Mouse (Mus musculus) stomach, embryonic 15.5 days (tissue): ENCODE data around the gene Tex10. TPM values are rescaled to one million over a fixed set of nuclear protein-coding genes. Genes with fewer than 3 reads are reported as not detected.
"Not testable (repeated sequence)": the region's sequence is repeated elsewhere in the genome, so short reads cannot be mapped to it uniquely, and the experiment has no call there.

ENCODE experiments used
- ATAC-seq: fragments of 200-750 bp; cut with Nextera tagmentation; 2 replicates; pipeline ENCODE4 v1.8.0; 2017; ENCODE audit warnings: low read depth, moderate number of reproducible peaks, moderate TSS enrichment; ENCODE audit not compliant: insufficient read depth, low FRiP score
- H3K27ac ChIP-seq: fragments of 300-500 bp; sonication (generic); 2 replicates; pipeline ENCODE4 v1.5.1; 2015; ENCODE audit warnings: mild to moderate bottlenecking, inconsistent platforms
- H3K27me3 ChIP-seq: fragments of 300-500 bp; sonication (generic); replicated peaks from 2 replicates; pipeline ENCODE4 v1.6.1; 2015; ENCODE audit warnings: inconsistent platforms
- H3K36me3 ChIP-seq: fragments of 300-500 bp; sonication (generic); 2 replicates; pipeline ENCODE4 v1.6.1; 2015; ENCODE audit warnings: inconsistent platforms
- H3K4me1 ChIP-seq: fragments of 300-500 bp; sonication (generic); 2 replicates; pipeline ENCODE4 v1.6.1; 2015; ENCODE audit warnings: inconsistent platforms
- H3K4me2 ChIP-seq: fragments of 300-500 bp; sonication (generic); 2 replicates; pipeline ENCODE4 v1.6.1; 2015; ENCODE audit warnings: mild to moderate bottlenecking, inconsistent platforms
- H3K4me3 ChIP-seq: fragments of 300-500 bp; sonication (generic); replicated peaks from 2 replicates; pipeline ENCODE4 v1.5.1; 2015; ENCODE audit warnings: inconsistent platforms
- H3K9ac ChIP-seq: fragments of 300-500 bp; sonication (generic); 2 replicates; pipeline ENCODE4 v1.6.1; 2015; ENCODE audit warnings: inconsistent platforms
- H3K9me3 ChIP-seq: fragments of 300-500 bp; sonication (generic); 2 replicates; pipeline ENCODE4 v1.6.1; 2016; ENCODE audit warnings: inconsistent platforms
- WGBS: fragments of 180-500 bp; shearing (Covaris S2); methylation state at CpG from one replicate; pipeline ENCODE4 v1.1.7; 2015; 5-methylcytosine and 5-hydroxymethylcytosine counted together
- polyA plus RNA-seq: library from polyadenylated mRNA; unstranded; fragments of >200 nt; fragmentation: Nextera tagmentation; extraction: Ambion mirVana; gene quantifications from 2 replicates; pipeline ENCODE4 v1.2.1, GENCODE M21; 2015

The Tex10 gene
- polyA plus RNA-seq, 1 experiment from 2014 or later = 44.1 TPM

DNA sequence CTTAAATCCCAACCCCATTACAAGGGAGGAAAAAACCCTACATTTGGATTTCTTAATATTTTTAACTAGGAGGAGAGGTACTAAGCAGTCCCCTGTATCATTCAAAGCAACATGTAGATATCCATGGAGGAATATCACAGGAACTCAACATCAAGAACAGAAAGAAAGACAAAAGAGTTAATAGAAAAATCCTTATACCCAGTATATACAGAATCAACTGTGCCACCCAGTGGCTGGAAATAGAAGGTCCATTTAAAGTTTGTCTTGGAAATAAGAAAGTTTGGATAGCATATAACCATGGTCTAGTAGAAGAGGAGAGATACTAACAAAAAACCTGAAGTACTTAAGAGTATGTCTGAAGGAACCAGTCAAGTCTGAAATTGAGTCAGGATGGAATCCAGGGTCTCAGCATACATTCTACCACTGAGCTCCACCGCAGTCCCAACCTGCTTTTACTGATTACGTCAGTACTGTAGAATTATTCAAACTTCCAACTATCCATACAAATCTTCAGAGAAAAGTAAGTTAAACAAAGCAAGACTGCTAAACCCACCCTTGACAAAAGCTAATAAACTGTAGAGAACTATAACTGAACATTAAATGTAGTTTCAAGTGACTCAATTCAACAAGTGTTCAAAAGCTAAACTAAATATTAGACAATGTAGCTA lies 19.0 kb downstream of the Tex10 start:
- Histone ChIP-seq H3K9ac (no peak overlapping the region), H3K4me1 (no peaks in the 10 kb centered on the region), H3K27me3 (no peaks in the 10 kb centered on the region), H3K4me3 (no peak overlapping the region), H3K36me3 (peaks cover 21% of the 10 kb centered on the region), H3K4me2 (no peak overlapping the region), H3K9me3 (no peaks in the 10 kb centered on the region), H3K27ac (no peak overlapping the region)
- no peak for ATAC-seq
- WGBS = 90% methylated on average over 2 of the region's 2 CpGs

DNA sequence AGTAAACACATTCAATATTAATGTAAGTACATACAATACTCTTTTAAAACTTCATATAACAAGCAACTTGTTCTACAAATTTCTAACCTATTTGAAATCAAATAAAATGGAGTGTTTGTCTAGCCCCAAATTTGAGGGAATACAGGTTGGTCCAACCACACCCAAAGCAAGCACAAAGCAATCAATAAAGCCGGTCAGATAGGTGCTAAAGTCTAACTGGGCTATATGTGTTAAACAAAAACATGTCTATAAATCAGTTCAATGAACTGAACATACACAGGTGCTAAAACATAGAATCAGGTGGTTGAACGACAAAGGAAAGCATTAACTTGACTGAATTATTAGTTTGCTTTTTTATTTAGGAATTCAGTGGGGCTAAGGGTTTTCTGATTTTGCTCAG lies 45.2 kb downstream of the Tex10 start:
- Histone ChIP-seq H3K9me3 (no peaks in the 10 kb centered on the region), H3K4me1 (no peaks in the 10 kb centered on the region), H3K27ac (no peak overlapping the region), H3K9ac (no peak overlapping the region), H3K4me3 (no peak overlapping the region), H3K36me3 (peaks cover 32% of the 10 kb centered on the region), H3K27me3 (no peaks in the 10 kb centered on the region), H3K4me2 (no peak overlapping the region)
- 72% methylated on average over 2 of the region's 2 CpGs for WGBS
- no peak for ATAC-seq

DNA sequence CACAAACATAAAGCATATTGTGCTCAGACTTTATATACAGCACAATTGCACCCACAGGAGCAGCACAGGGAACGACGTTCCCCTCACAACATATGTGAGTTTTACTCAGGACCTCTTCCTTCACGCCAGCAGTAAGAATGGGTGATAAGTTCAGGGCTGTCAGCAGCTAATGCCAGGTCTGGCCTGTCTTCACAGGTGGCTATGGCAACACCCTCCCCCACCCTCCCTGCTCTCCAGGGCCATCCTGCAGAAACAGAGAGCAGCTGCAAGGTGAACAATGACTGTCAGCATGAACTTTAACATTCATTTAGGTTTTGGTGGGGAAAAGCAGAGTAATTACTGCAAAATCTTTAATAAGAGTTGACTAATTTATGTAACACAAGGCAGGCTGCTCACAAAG lies 45.8 kb downstream of the Tex10 start:
- H3K4me2 ChIP-seq = no peak overlapping the region
- peaks cover 30% of the 10 kb centered on the region for H3K36me3 ChIP-seq
- H3K9me3 ChIP-seq = no peaks in the 10 kb centered on the region
- no peaks in the 10 kb centered on the region for H3K4me1 ChIP-seq
- WGBS = 45% methylated on average over 3 of the region's 3 CpGs
- H3K9ac ChIP-seq = no peak overlapping the region
- H3K27me3 ChIP-seq = no peaks in the 10 kb centered on the region
- ATAC-seq = no peak
- H3K27ac ChIP-seq = no peak overlapping the region
- no peak overlapping the region for H3K4me3 ChIP-seq

DNA sequence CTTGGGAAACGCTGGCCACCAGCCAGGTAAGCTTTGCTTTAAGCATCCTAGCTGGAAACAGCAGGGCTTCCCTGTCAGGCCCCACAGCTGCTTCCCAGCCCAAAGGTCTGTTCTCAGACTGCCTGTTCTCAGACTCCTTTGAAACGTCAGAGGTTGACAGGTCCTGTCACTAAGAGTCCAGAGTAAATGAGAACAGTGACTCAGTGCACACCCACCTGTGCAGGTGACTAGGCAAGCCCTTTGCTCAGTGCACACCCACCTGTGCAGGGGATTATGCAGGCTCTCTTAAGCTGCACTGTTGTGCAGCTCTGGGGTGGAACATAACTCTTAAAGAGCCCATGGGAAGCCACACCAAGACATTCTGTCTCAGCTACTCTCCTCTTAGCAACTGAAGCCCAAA lies 49.5 kb downstream of the Tex10 start:
- H3K4me3 ChIP-seq = no peak overlapping the region
- 0 out of 2 replicates have a peak, but pooled peaks have one; percentile 27 for ATAC-seq
- H3K9ac ChIP-seq = no peak overlapping the region
- no peaks in the 10 kb centered on the region for H3K27me3 ChIP-seq
- 0 out of 2 replicates have a peak, but pooled peaks cover 7% of the 10 kb centered on the region for H3K36me3 ChIP-seq
- no peak overlapping the region for H3K27ac ChIP-seq
- no peaks in the 10 kb centered on the region for H3K9me3 ChIP-seq
- H3K4me2 ChIP-seq = no peak overlapping the region
- no peaks in the 10 kb centered on the region for H3K4me1 ChIP-seq
- 33% methylated on average over 2 of the region's 2 CpGs for WGBS

DNA sequence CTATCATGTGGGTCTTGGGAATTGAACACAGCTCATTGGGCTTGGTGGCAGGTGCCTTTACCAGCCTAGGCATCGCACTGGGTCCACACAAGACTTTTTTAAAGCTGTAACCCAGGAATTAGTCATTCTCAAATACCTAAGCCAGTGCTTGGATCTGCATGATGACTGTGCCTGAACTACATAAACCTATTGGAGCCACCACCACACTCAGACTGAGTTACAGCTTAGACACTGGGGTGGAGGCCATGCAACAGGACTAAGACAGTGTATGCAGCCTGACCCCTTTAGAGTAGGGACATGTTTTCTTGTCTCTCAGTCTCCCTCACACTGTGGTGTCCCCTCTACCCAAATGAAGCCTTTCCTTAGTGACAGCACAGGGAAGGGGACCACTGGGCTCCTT lies 50.6 kb downstream of the Tex10 start:
- H3K36me3 ChIP-seq = 0 out of 2 replicates have a peak, but pooled peaks cover 7% of the 10 kb centered on the region
- H3K27me3 ChIP-seq = no peaks in the 10 kb centered on the region
- no peak overlapping the region for H3K9ac ChIP-seq
- no peaks in the 10 kb centered on the region for H3K9me3 ChIP-seq
- no peaks in the 10 kb centered on the region for H3K4me1 ChIP-seq
- H3K27ac ChIP-seq = no peak overlapping the region
- 96% methylated on average over 1 of the region's 1 CpGs for WGBS
- no peak overlapping the region for H3K4me2 ChIP-seq
- no peak overlapping the region for H3K4me3 ChIP-seq
- ATAC-seq = no peak

DNA sequence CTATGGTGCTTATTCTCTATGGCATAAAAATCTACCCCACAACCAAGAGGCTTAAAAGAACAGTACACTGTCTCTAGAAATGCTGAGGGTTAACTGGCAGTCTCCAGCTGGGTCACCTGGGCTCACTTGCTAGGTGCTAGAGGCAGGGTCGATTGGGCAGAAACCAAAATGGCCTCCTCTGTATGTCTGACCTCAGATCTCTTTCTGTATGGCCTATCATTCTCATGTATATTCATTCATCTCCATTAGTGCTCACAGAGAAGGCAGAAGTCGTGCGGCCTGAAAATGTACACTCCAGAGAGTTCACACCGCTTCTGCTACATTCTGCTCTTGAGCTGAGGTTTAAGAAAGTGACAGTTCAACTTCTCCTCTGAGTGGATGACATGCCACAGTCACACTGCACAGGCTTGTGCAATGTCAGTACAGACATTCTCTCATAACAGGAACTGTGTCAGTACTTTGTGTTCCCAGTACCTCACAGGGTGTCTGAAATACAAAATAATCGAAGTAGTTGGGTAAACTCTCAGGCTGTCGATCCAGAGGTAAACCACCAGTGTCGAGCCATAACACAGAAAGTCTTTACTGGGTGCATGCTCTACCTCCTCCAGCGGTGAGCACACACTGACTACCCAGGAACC lies 54.3 kb downstream of the Tex10 start:
- no peak for ATAC-seq
- 82% methylated on average over 8 of the region's 8 CpGs for WGBS

DNA sequence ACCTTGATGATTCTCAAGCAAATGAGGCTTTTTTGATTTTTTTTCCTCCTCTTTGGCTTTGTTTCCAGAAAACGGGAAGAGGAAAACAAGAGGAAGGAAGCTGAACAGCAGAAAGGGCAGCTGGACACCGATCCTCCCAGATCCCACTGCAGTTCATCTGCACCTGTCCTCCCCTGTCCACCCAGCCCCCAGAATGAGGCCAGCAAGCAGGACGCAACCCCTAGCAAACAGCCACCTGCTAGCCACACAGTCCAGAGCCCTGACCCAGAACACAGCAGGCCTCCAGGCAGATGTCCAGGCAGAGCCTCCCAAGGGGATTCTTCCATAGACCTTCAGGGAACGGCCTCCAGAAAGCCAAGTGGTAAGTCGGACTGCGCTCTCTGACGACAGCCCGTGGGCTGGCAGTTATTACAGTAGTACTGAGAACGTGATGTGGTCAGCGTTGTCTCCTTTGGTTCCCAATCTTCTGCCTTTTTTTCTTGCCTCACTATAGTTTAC lies 57.4 kb downstream of the Tex10 start:
- Histone ChIP-seq H3K4me3 (no peak overlapping the region), H3K27me3 (no peaks in the 10 kb centered on the region), H3K27ac (no peak overlapping the region), H3K36me3 (no peaks in the 10 kb centered on the region), H3K9ac (no peak overlapping the region), H3K9me3 (no peaks in the 10 kb centered on the region), H3K4me2 (no peak overlapping the region), H3K4me1 (no peaks in the 10 kb centered on the region)
- ATAC-seq = no peak
- 85% methylated on average over 10 of the region's 10 CpGs for WGBS

More for the DNA sequence above, 54.3 kb downstream of the Tex10 start:
- Histone ChIP-seq H3K27me3 (no peaks in the 10 kb centered on the region), H3K27ac (no peak overlapping the region), H3K4me2 (no peak overlapping the region), H3K36me3 (0 out of 2 replicates have a peak, but pooled peaks cover 7% of the 10 kb centered on the region), H3K9ac (no peak overlapping the region), H3K4me1 (no peaks in the 10 kb centered on the region), H3K4me3 (no peak overlapping the region), H3K9me3 (no peaks in the 10 kb centered on the region)

DNA sequence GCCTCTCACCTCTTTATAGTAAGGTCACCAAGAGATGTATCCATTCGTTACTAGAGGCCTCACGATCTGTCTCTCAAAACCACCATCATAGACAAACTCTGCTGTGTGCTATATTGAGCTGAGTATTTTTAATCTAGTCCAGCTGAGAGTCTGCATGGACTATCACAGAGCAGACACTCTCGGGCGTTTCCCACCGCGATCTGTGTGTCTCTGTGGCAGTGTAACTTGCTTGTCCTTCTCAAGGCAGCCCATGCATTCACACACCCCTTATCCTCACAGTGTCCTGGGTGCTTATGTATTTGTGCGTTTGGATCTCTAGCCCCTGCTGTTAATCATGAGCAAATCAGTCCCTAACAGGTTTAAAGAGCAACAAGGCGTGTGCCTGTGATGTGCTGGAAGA lies 59.8 kb downstream of the Tex10 start:
- H3K4me3 ChIP-seq = no peak overlapping the region
- ATAC-seq = no peak
- no peaks in the 10 kb centered on the region for H3K4me1 ChIP-seq
- H3K27me3 ChIP-seq = no peaks in the 10 kb centered on the region
- no peak overlapping the region for H3K4me2 ChIP-seq
- no peaks in the 10 kb centered on the region for H3K36me3 ChIP-seq
- no peak overlapping the region for H3K27ac ChIP-seq
- no peaks in the 10 kb centered on the region for H3K9me3 ChIP-seq
- 88% methylated on average over 8 of the region's 8 CpGs for WGBS
- no peak overlapping the region for H3K9ac ChIP-seq

DNA sequence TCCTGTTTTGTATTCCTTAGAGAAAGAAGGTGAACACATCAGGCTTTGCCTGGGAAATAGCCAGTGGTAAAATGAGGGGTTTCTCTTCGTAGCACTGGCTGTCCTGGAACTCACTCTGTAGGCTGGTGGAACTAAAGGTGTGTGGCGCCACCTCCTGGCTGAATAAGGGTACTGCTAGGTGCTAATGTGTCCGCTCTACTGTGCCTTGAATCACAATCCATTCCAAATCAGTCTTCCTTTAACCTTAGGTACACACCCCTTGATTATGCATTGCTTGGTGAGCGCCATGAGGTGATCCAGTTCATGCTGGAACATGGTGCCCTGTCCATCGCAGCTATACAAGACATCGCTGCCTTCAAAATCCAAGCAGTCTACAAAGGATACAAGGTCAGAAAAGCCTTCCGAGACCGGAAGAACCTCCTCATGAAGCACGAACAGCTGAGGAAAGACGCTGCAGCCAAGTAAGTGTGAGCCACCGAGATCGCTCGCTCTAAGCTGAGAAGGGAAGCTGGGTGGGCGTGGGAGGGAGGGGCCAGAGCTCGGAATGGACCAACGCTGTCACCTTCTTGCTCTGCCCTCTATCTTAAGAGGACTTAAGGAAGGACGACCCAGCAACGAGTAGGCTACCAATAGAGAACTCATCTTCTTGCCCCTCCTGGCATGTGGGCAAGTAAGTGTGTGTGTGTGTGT lies 65.8 kb downstream of the Tex10 start:
- Histone ChIP-seq H3K9me3 (no peaks in the 10 kb centered on the region), H3K4me1 (no peaks in the 10 kb centered on the region), H3K27me3 (no peaks in the 10 kb centered on the region), H3K4me2 (0 out of 2 replicates have a peak overlapping the region, but pooled peaks have one; percentile 21), H3K4me3 (no peak overlapping the region), H3K27ac (no peak overlapping the region), H3K9ac (no peak overlapping the region), H3K36me3 (no peaks in the 10 kb centered on the region)
- no peak for ATAC-seq
- WGBS = 45% methylated on average over 18 of the region's 18 CpGs

DNA sequence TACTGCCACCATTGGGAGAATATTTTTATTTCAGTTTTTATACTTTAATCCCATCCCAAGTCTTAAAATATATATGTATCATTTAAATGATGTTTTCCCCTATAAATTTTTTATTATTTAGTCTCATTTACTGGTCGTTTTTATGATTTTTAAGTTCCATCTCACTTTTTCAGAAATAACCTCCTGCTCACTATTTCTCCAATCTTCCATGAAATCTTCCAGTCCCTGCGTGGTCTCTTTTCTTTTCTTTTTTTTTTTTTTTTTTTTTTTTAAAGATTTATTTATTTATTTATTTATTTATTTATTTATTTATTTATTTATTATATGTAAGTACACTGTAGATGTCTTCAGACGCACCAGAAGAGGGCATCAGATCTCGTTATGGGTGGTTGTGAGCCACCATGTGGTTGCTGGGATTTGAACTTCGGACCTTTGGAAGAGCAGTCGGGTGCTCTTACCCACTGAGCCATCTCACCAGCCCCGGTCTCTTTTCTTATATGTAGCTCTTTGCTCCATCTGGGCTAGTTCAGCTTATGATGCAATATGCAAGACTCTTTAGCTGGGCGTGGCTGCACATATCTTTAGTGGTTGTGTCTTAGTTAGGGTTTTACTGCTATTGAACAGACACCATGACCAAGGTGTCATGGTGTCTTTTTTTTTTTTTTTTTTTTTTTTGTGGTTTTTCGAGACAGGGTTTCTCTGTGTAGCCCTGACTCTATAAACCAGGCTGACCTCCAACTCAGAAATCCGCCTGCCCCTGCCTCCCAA lies 67.4 kb downstream of the Tex10 start:
- H3K27me3 ChIP-seq, H3K4me3 ChIP-seq, H3K27ac ChIP-seq, H3K36me3 ChIP-seq, H3K9me3 ChIP-seq, ATAC-seq, H3K9ac ChIP-seq, H3K4me2 ChIP-seq, H3K4me1 ChIP-seq: not testable (repeated sequence)
- WGBS = 84% methylated on average over 9 of the region's 10 CpGs

DNA sequence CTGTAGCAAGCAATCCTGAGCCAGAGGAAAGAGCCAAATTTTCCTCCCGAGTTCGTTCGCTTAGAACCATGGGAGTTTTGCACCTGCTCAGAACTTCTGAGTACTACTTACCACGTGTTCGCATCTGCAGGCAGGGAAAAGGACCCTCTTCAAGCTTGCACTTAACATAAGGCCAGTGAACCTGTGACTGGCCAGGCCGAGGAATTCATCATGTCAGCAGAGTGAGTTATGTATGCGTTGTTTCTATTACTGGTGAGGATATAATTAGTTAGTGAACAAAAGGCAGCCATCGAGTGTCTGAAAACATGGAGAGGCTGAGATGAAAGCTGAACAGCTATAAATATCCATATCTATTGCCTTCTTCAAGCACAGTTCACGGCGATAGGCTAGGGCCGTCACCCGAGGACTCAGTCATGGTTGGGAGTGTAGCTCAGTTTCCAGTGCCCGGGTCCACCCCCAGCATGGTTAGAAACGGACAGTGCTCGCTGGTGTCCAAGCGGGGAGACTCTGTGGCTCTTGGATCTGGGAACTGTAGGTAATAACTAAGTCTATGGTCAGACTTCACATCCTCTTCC lies 70.1 kb downstream of the Tex10 start:
- Histone ChIP-seq H3K4me2 (no peak overlapping the region), H3K36me3 (no peaks in the 10 kb centered on the region), H3K9ac (no peak overlapping the region), H3K27ac (no peak overlapping the region), H3K4me3 (no peak overlapping the region), H3K9me3 (no peaks in the 10 kb centered on the region), H3K27me3 (no peaks in the 10 kb centered on the region), H3K4me1 (no peaks in the 10 kb centered on the region)
- no peak for ATAC-seq
- WGBS = 75% methylated on average over 16 of the region's 16 CpGs
